8 mouse cellular contexts compared by ENCODE assay signal in genomic region chr12:8207578-8207977, GRCm38 (mm10). TPM values are rescaled to one million over a fixed set of nuclear protein-coding genes. Genes with fewer than 3 reads are reported as not detected.
A peak's percentile ranks its signal among the peaks of the same experiment; 100 is the strongest.
DNase-seq lines count a peak whose midpoint lies in the region; ATAC-seq and TF ChIP-seq lines count a peak whose summit lies in the region.

No protein-coding gene starts in this region.

- H3K36me3 ChIP-seq in lung, postnatal 0 days (ENCODE audit: insufficient read depth, low read length) = no peaks in the 10 kb centered on the region
- H3K36me3 ChIP-seq in forebrain, embryonic 11.5 days (ENCODE audit: control insufficient read depth, insufficient read depth, low read length) = no peaks in the 10 kb centered on the region
- 0 out of 2 replicates have a peak, but pooled peaks cover 4% of the 10 kb centered on the region for H3K36me3 ChIP-seq in limb, embryonic 10.5 days
- no peaks in the 10 kb centered on the region for H3K36me3 ChIP-seq in neural tube, embryonic 15.5 days

- H3K27me3 ChIP-seq in lung, postnatal 0 days (replicated peaks; ENCODE audit: insufficient read depth, low read length) = no peaks in the 10 kb centered on the region
- H3K27me3 ChIP-seq in forebrain, embryonic 11.5 days (ENCODE audit: control insufficient read depth, insufficient read depth, low read length) = no peaks in the 10 kb centered on the region
- H3K27me3 ChIP-seq in limb, embryonic 10.5 days (ENCODE audit: low read depth, poor library complexity, severe bottlenecking) = no peaks in the 10 kb centered on the region
- H3K27me3 ChIP-seq in neural tube, embryonic 15.5 days (replicated peaks) = no peaks in the 10 kb centered on the region

- no peak for TF ChIP-seq EP300 in lung, postnatal 0 days (IDR thresholded peaks at IDR 0.05)

- no peak for TF ChIP-seq CTCF in lung, postnatal 0 days (IDR thresholded peaks at IDR 0.05)

- H3K9me3 ChIP-seq in lung, postnatal 0 days (ENCODE audit: low read length) = no peaks in the 10 kb centered on the region
- no peaks in the 10 kb centered on the region for H3K9me3 ChIP-seq in forebrain, embryonic 11.5 days (ENCODE audit: control insufficient read depth, low read length)
- H3K9me3 ChIP-seq in limb, embryonic 10.5 days (replicated peaks) = no peaks in the 10 kb centered on the region
- H3K9me3 ChIP-seq in neural tube, embryonic 15.5 days (replicated peaks) = no peaks in the 10 kb centered on the region

- peak overlapping the region; percentile 70 for H3K4me3 ChIP-seq in lung, postnatal 0 days (ENCODE audit: low read depth, low read length)
- H3K4me3 ChIP-seq in forebrain, embryonic 11.5 days (ENCODE audit: low read depth, low read length) = peak overlapping the region; percentile 68
- H3K4me3 ChIP-seq in limb, embryonic 10.5 days = peak overlapping the region; percentile 84
- peak overlapping the region; percentile 77 for H3K4me3 ChIP-seq in neural tube, embryonic 15.5 days (replicated peaks)

- 21% methylated on average over 5 of the region's 5 CpGs for WGBS in lung, postnatal 0 days
- 18% methylated on average over 5 of the region's 5 CpGs for WGBS in forebrain, embryonic 11.5 days
- WGBS in limb, embryonic 10.5 days = 21% methylated on average over 5 of the region's 5 CpGs
- 17% methylated on average over 5 of the region's 5 CpGs for WGBS in neural tube, embryonic 15.5 days

- no peaks in the 10 kb centered on the region; the same call in 1 of the 2 replicates for H3K4me1 ChIP-seq in lung, postnatal 0 days (ENCODE audit: insufficient read depth, low read depth, low read length)
- H3K4me1 ChIP-seq in forebrain, embryonic 11.5 days (replicated peaks; ENCODE audit: control insufficient read depth, insufficient read depth, low read length) = no peaks in the 10 kb centered on the region
- H3K4me1 ChIP-seq in limb, embryonic 10.5 days = peaks cover 7% of the 10 kb centered on the region
- peaks cover 12% of the 10 kb centered on the region for H3K4me1 ChIP-seq in neural tube, embryonic 15.5 days

- peak overlapping the region; percentile 70 for H3K4me2 ChIP-seq in lung, postnatal 0 days (replicated peaks; ENCODE audit: low read depth, low read length)
- H3K4me2 ChIP-seq in forebrain, embryonic 11.5 days (ENCODE audit: low read depth, low read length, severe bottlenecking) = peak overlapping the region; percentile 61
- H3K4me2 ChIP-seq in neural tube, embryonic 15.5 days = peak overlapping the region; percentile 65

- no peak for DNase-seq in lung, postnatal 0 days (ENCODE audit: low spot score)
- no peak for DNase-seq in lung, postnatal 25 days (ENCODE audit: low spot score)
- DNase-seq in forebrain, embryonic 11.5 days (ENCODE audit: low spot score) = no peak
- DNase-seq in limb, embryonic 10.5 days (ENCODE audit: low spot score) = no peak
- no peak for DNase-seq in adrenal gland, adult 18-20 months (ENCODE audit: low spot score in 2 of 2)
- DNase-seq in embryo, embryonic 11 days = no peak
- no peak for DNase-seq in adrenal gland, postnatal 4 days (ENCODE audit: low spot score in 2 of 2)

- H3K9ac ChIP-seq in lung, postnatal 0 days (replicated peaks; ENCODE audit: low read depth) = peak overlapping the region; percentile 67
- H3K9ac ChIP-seq in forebrain, embryonic 11.5 days (ENCODE audit: low read length) = peak overlapping the region; percentile 68
- H3K9ac ChIP-seq in neural tube, embryonic 15.5 days (replicated peaks) = peak overlapping the region; percentile 75

- 0 out of 2 replicates have a peak, but pooled peaks have one; percentile 10 for ATAC-seq in lung, postnatal 0 days
- peak; percentile 21; the same call in 1 of the 2 replicates for ATAC-seq in forebrain, embryonic 11.5 days (replicated peaks; ENCODE audit: low FRiP score)
- ATAC-seq in neural tube, embryonic 15.5 days (ENCODE audit: low FRiP score) = no peak; the same call in 1 of the 2 replicates

- H3K27ac ChIP-seq in lung, postnatal 0 days (ENCODE audit: low read length) = peak overlapping the region; percentile 55; the same call in 1 of the 2 replicates
- no peak overlapping the region for H3K27ac ChIP-seq in forebrain, embryonic 11.5 days (ENCODE audit: low read depth, low read length)
- H3K27ac ChIP-seq in limb, embryonic 10.5 days = peak overlapping the region; percentile 88
- H3K27ac ChIP-seq in neural tube, embryonic 15.5 days (replicated peaks) = peak overlapping the region; percentile 80; the same call in 1 of the 2 replicates

RNA-seq across cellular contexts. Expression of gene Ldah, which starts 0.3 kb away (rescaled TPM):
- 45.5 and 50.3 TPM in 2 replicates for polyA plus RNA-seq in lung, postnatal 0 days (2015; fragmentation: Nextera tagmentation; extraction: Ambion mirVana)
- polyA plus RNA-seq in forebrain, embryonic 11.5 days (2014; fragmentation: Nextera tagmentation; extraction: Ambion mirVana) = 59.0 and 65.9 TPM in 2 replicates
- 64.3 and 65.7 TPM in 2 replicates for polyA plus RNA-seq in limb, embryonic 10.5 days (2016; fragmentation: Nextera tagmentation; extraction: Ambion mirVana)
- 66.6 and 70.1 TPM in 2 replicates for polyA plus RNA-seq in neural tube, embryonic 15.5 days (2015; fragmentation: Nextera tagmentation; extraction: Ambion mirVana)
- total RNA-seq in adrenal gland, adult 18-20 months (2021) = 10 to 100 TPM; 52.4 to 55.3 TPM
- total RNA-seq in adrenal gland, postnatal 4 days (2021) = 10 to 100 TPM; 38.9 to 45.2 TPM
